Mouse (Mus musculus) liver, embryonic 12.5 days (tissue): ENCODE measurements around the gene Gm7102. TPM values are rescaled to one million over a fixed set of nuclear protein-coding genes. Genes with fewer than 3 reads are reported as not detected.
"Not testable (repeated sequence)": the region's sequence is repeated elsewhere in the genome, so short reads cannot be mapped to it uniquely, and the experiment has no call there.

Experiments
- ATAC-seq: fragments of 200-750 bp; cut with Nextera tagmentation; 2 replicates; pipeline ENCODE4 v1.8.0; 2017; ENCODE audit warnings: moderate number of reproducible peaks, mild to moderate bottlenecking, moderate library complexity
- H3K27ac ChIP-seq: fragments of 300-500 bp; sonication (generic); 2 replicates; pipeline ENCODE4 v1.5.1; 2016; ENCODE audit warnings: mild to moderate bottlenecking
- H3K27me3 ChIP-seq: fragments of 300-500 bp; sonication (generic); replicated peaks from 2 replicates; pipeline ENCODE4 v1.6.1; 2016; ENCODE audit warnings: mild to moderate bottlenecking, moderate library complexity
- H3K36me3 ChIP-seq: fragments of 300-500 bp; sonication (generic); 2 replicates; pipeline ENCODE4 v1.6.1; 2016; ENCODE audit warnings: mild to moderate bottlenecking, moderate library complexity
- H3K4me1 ChIP-seq: fragments of 300-500 bp; sonication (generic); 2 replicates; pipeline ENCODE4 v1.6.1; 2016
- H3K4me2 ChIP-seq: fragments of 300-500 bp; sonication (generic); 2 replicates; pipeline ENCODE4 v1.6.1; 2016; ENCODE audit warnings: mild to moderate bottlenecking, moderate library complexity
- H3K4me3 ChIP-seq: fragments of 300-500 bp; sonication (generic); 2 replicates; pipeline ENCODE4 v1.5.1; 2016; ENCODE audit warnings: mild to moderate bottlenecking, moderate library complexity
- H3K9ac ChIP-seq: fragments of 300-500 bp; sonication (generic); 2 replicates; pipeline ENCODE4 v1.6.1; 2016; ENCODE audit warnings: mild to moderate bottlenecking, moderate library complexity
- H3K9me3 ChIP-seq: fragments of 300-500 bp; sonication (generic); replicated peaks from 2 replicates; pipeline ENCODE4 v1.6.1; 2016; ENCODE audit warnings: mild to moderate bottlenecking, moderate library complexity
- WGBS: fragments of 180-500 bp; shearing (Covaris S2); methylation state at CpG from one replicate; pipeline ENCODE4 v1.1.7; 2016; ENCODE audit not compliant: insufficient replicate concordance; 5-methylcytosine and 5-hydroxymethylcytosine counted together
- polyA plus RNA-seq: library from polyadenylated mRNA; unstranded; fragments of >200 nt; fragmentation: Nextera tagmentation; extraction: Ambion mirVana; gene quantifications from 2 replicates; pipeline ENCODE4 v1.2.1, GENCODE M21; 2016

Gene Gm7102
- polyA plus RNA-seq, result 0.17 TPM in 1 of 2 replicates, not detected in the other

DNA sequence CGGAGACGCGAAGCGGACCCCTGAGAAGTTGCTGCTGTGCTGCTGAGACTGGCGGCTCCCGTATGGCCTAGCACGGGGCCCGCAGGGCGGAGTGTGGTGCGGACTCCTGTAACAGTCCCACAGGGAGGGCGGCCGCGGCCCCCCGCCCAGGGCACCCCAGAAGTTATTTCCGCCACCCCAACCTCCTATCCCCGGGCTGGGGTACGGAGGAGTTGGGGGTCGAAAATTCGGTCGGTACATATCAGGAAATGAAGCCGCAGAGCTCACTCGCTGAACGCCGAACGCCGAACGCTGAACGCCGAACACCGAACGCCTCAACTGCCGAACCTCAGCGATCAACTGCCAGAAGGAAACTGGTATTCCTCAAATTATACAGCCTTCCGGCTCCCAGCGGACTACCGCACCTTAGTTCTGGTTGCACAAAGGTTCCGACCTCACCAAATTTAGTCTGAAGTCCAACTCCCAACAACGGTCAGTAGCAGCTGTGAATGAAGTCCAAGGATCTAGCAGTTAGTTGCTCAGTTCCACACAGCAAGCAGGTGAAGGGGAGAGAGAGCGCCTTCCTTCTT lies at the start of gene Gm7102:
Gene Gm7102 (minus strand): TSS at position 554 of the 569 bp plus-strand sequence.
- H3K4me1 ChIP-seq, result no peaks in the 10 kb centered on the region
- H3K9ac ChIP-seq, result no peak within 1 kb of the TSS
- 28% methylated on average over 39 of the region's 39 CpGs for WGBS
- peaks cover 13% of the 10 kb centered on the region for H3K27me3 ChIP-seq
- H3K27ac ChIP-seq, result no peak within 1 kb of the TSS
- peak within 1 kb of the TSS; percentile 56 for H3K4me2 ChIP-seq
- peak within 1 kb of the TSS; percentile 32 for H3K4me3 ChIP-seq
- ATAC-seq, result no peak
- H3K9me3 ChIP-seq, result no peaks in the 10 kb centered on the region
- H3K36me3 ChIP-seq, result no peaks in the 10 kb centered on the region

GRCm38 (mm10) chr19:61224678-61225525 lies 48.8 kb upstream of the Gm7102 start:
- H3K9me3 ChIP-seq, result peaks cover 3% of the 10 kb centered on the region
- 32% methylated on average over 53 of the region's 53 CpGs for whole genome bisulfite sequencing
- H3K4me1 ChIP-seq, result peaks cover 30% of the 10 kb centered on the region
- H3K9ac ChIP-seq, result 0 out of 2 replicates have a peak overlapping the region, but pooled peaks have one; percentile 1
- no peak overlapping the region for H3K27ac ChIP-seq
- no peaks in the 10 kb centered on the region; the same call in 1 of the 2 replicates for H3K27me3 ChIP-seq
- no peaks in the 10 kb centered on the region for H3K36me3 ChIP-seq
- peak overlapping the region; percentile 82 for H3K4me2 ChIP-seq
- peak; percentile 21 for ATAC-seq
- H3K4me3 ChIP-seq, result peak overlapping the region; percentile 66

- peaks cover 3% of the 10 kb centered on the region for H3K9me3 ChIP-seq
Observed at GRCm38 (mm10) chr19:61223706-61224328, 47.7 kb upstream of the Gm7102 start.

GRCm38 (mm10) chr19:61207506-61207905 lies 31.4 kb upstream of the Gm7102 start:
- not testable (repeated sequence) for H3K4me2 ChIP-seq, H3K4me1 ChIP-seq, H3K27me3 ChIP-seq, H3K4me3 ChIP-seq, H3K36me3 ChIP-seq, H3K9ac ChIP-seq
- peak; percentile 82 for ATAC-seq
- Histone ChIP-seq H3K9me3 (peaks cover 10% of the 10 kb centered on the region; the same call in 1 of the 2 replicates), H3K27ac (peak overlapping the region; percentile 11; the same call in 1 of the 2 replicates)
- 38% methylated on average over 6 of the region's 6 CpGs for WGBS

More at GRCm38 (mm10) chr19:61223706-61224328, 47.7 kb upstream of the Gm7102 start:
- ATAC-seq, result no peak
- no peak overlapping the region for H3K4me2 ChIP-seq
- no peaks in the 10 kb centered on the region for H3K36me3 ChIP-seq
- H3K9ac ChIP-seq, result no peak overlapping the region
- H3K4me1 ChIP-seq, result peaks cover 30% of the 10 kb centered on the region
- no peak overlapping the region for H3K27ac ChIP-seq
- no peaks in the 10 kb centered on the region; the same call in 1 of the 2 replicates for H3K27me3 ChIP-seq
- H3K4me3 ChIP-seq, result no peak overlapping the region
- 80% methylated on average over 6 of the region's 6 CpGs for WGBS

DNA sequence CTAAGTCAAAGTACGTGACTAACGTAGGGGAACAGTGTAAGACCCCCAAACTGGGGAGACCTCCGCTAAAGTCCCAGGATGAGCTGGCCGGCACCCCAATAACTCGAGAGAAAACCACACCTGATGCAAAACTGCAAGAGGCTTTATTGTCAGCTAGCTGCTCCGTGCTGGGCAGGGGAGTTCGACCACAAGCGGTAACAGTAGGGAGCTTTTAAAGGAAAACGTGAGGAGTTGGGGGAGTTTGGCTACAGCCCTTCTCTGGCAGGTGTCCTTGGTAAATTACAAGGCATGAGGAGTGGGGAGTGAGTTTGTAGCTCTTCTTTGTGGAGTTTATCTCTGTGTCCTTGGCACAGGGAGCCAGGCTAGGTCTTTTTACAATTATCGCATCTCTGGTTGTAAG lies 23.7 kb upstream of the Gm7102 start:
- no peaks in the 10 kb centered on the region for H3K9me3 ChIP-seq
- H3K27ac ChIP-seq, result no peak overlapping the region
- H3K9ac ChIP-seq, result no peak overlapping the region
- H3K4me2 ChIP-seq, result no peak overlapping the region
- WGBS, result 12% methylated on average over 10 of the region's 10 CpGs
- no peak for ATAC-seq
- 0 out of 2 replicates have a peak, but pooled peaks cover 4% of the 10 kb centered on the region for H3K27me3 ChIP-seq
- H3K4me3 ChIP-seq, result no peak overlapping the region
- H3K4me1 ChIP-seq, result peaks cover 5% of the 10 kb centered on the region; the same call in 1 of the 2 replicates
- H3K36me3 ChIP-seq, result no peaks in the 10 kb centered on the region

DNA sequence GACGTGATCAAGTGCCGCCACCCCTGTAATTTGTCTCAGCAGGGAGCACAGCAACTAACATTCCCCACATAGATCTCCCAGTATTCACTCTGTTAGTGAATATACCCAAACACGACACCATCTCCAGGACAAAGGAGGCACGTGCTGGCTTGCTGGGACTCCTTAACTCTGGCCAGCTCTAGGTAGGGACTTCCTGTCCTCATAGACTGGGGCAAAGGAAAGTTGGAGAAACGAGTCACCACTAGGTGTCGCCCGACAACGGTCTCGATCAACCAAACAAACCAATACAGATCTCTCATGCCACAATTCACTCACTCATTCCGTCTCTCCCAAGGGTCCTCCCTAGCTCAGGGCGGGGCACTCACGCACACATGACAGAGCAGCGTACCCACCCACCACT lies 23.2 kb upstream of the Gm7102 start:
- no peaks in the 10 kb centered on the region for H3K9me3 ChIP-seq
- H3K27me3 ChIP-seq, result 0 out of 2 replicates have a peak, but pooled peaks cover 4% of the 10 kb centered on the region
- H3K4me2 ChIP-seq, result no peak overlapping the region
- 12% methylated on average over 13 of the region's 13 CpGs for WGBS
- no peak for ATAC-seq
- H3K36me3 ChIP-seq, result no peaks in the 10 kb centered on the region
- no peak overlapping the region for H3K9ac ChIP-seq
- no peak overlapping the region for H3K4me3 ChIP-seq
- peaks cover 5% of the 10 kb centered on the region; the same call in 1 of the 2 replicates for H3K4me1 ChIP-seq
- H3K27ac ChIP-seq, result no peak overlapping the region

DNA sequence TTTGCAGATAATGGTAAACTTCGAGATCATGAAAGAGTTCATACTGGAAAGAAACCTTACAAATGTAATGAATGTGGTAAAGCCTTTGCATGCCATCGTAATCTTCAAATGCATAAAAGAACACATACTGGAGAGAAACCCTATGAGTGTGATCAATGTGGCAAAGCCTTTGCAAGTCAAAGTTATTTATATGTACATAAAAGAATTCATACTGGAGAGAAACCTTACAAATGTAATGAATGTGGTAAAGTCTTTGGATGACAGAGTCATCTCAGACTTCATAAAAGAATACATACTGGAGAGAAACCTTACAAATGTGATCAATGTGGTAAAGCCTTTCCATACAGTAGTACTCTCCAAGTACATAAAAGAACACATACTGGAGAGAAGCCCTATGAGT lies 7.5 kb upstream of the Gm7102 start, which contains the start of gene Gm6020:
Gene Gm6020 (plus strand): TSS at position 301 of the 400 bp plus-strand sequence.
- not testable (repeated sequence) for H3K9ac ChIP-seq, ATAC-seq, H3K4me2 ChIP-seq, H3K9me3 ChIP-seq, H3K4me1 ChIP-seq, H3K27ac ChIP-seq, H3K27me3 ChIP-seq, H3K36me3 ChIP-seq, H3K4me3 ChIP-seq
- 60% methylated on average over 2 of the region's 2 CpGs for WGBS

DNA sequence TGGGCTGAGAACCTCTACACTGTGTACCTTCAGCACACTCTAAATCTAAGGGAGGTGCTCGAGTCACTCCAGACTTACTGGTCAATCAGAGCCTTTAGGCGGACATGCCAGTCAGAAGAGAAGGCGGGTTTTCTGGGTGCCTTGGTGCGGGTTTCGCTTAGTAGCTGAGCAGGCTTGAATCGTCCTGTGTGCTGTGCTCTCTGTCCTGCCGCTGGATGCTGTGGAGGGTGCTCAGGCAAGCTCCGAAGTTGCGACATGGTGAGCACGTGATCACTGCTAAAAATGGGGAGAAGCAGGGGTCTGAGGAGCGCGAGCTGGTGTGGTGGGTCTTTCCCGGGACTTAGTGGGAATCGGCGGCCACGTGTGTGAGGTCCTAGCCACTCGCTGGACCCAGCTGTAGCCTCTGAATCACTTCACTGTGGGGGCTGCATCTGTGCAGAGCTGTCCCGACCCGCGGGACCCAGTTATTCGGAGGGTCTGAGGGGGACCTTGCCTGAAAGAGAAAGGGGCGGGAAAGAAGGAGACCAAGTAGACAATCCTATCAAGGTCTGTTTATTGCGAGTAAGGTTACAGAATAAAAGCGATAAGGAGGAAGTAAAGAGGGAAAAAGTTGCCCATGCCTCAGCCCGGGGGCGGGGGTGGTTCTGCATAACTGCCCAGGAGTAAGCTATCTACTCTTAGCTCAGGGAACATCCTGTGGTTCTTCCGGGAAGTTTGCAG lies 24.2 kb downstream of the Gm7102 start:
- 0 out of 2 replicates have a peak, but pooled peaks cover 3% of the 10 kb centered on the region for H3K9me3 ChIP-seq
- no peaks in the 10 kb centered on the region; the same call in 1 of the 2 replicates for H3K27me3 ChIP-seq
- H3K9ac ChIP-seq, result peak overlapping the region; percentile 54
- peaks cover 9% of the 10 kb centered on the region; the same call in 1 of the 2 replicates for H3K4me1 ChIP-seq
- ATAC-seq, result peak; percentile 78
- no peaks in the 10 kb centered on the region for H3K36me3 ChIP-seq
- peak overlapping the region; percentile 56 for H3K4me3 ChIP-seq
- 2% methylated on average over 27 of the region's 27 CpGs for WGBS
- no peak overlapping the region for H3K27ac ChIP-seq
- peak overlapping the region; percentile 82 for H3K4me2 ChIP-seq

- H3K9ac ChIP-seq, result peak overlapping the region; percentile 54; the same call in 1 of the 2 replicates
- H3K4me1 ChIP-seq, result peaks cover 9% of the 10 kb centered on the region; the same call in 1 of the 2 replicates
- 0 out of 2 replicates have a peak, but pooled peaks cover 3% of the 10 kb centered on the region for H3K9me3 ChIP-seq
- H3K4me2 ChIP-seq, result peak overlapping the region; percentile 82
- WGBS, result 8% methylated on average over 8 of the region's 8 CpGs
- peak overlapping the region; percentile 56 for H3K4me3 ChIP-seq
- no peaks in the 10 kb centered on the region for H3K36me3 ChIP-seq
- ATAC-seq, result peak; percentile 86
- no peak overlapping the region for H3K27ac ChIP-seq
- H3K27me3 ChIP-seq, result no peaks in the 10 kb centered on the region; the same call in 1 of the 2 replicates
Observed at GRCm38 (mm10) chr19:61151372-61151700, 24.8 kb downstream of the Gm7102 start.

DNA sequence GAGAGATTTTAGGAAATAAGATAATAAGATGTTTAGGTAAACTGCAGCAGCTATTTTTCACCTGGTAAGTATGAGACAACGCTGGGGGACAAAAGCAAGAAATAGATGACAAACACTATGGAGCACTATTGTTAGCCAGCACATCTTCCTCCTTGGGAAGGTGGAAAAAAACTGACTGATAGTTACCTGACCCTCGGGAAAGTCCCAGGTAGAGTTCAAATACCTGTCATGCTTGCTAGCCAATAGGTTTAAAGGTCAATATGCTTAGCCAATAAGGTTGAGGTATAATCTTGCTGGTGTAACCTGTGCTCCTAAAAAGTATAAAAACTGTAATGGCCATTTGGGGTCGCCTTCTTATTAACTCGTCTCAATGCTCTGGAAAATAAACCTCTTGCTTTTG lies 34.8 kb downstream of the Gm7102 start:
- H3K4me1 ChIP-seq, result peaks cover 26% of the 10 kb centered on the region
- H3K27ac ChIP-seq, result peak overlapping the region; percentile 78; the same call in 1 of the 2 replicates
- H3K9ac ChIP-seq, result peak overlapping the region; percentile 77
- peak overlapping the region; percentile 68 for H3K4me2 ChIP-seq
- H3K27me3 ChIP-seq, result no peaks in the 10 kb centered on the region
- WGBS, result 25% methylated on average over 4 of the region's 4 CpGs
- peak overlapping the region; percentile 71 for H3K4me3 ChIP-seq
- no peaks in the 10 kb centered on the region; the same call in 1 of the 2 replicates for H3K36me3 ChIP-seq
- no peak for ATAC-seq
- no peaks in the 10 kb centered on the region for H3K9me3 ChIP-seq
